Mouse (Mus musculus) gastrocnemius, adult 2 months (tissue): ENCODE measurements around the gene Acss1. TPM values are rescaled to one million over a fixed set of nuclear protein-coding genes. Genes with fewer than 3 reads are reported as not detected.
A peak's percentile ranks its signal among the peaks of the same experiment; 100 is the strongest.

ENCODE experiments used
- DNase-seq: peaks from one replicate; pipeline ENCODE4 v3.0.0; 2022
- H3K27ac ChIP-seq: fragments of 200-600 bp; 2 replicates; pipeline ENCODE4 v1.8.1; 2022; ENCODE audit warnings: mild to moderate bottlenecking
- H3K4me3 ChIP-seq: fragments of 200-600 bp; 2 replicates; pipeline ENCODE4 v1.8.1; 2022; ENCODE audit warnings: mild to moderate bottlenecking, moderate library complexity
- CTCF ChIP-seq: fragments of 200-600 bp; IDR thresholded peaks from 2 replicates; pipeline ENCODE4 v1.8.1; 2022; ENCODE audit warnings: antibody characterized with exemption, mild to moderate bottlenecking, moderate library complexity
- intact Hi-C: fragments of 180-260 bp; cut with DNase I; formaldehyde crosslinking; loops from one replicate; pipeline ENCODE4 v1.15.1; 2025
- total RNA-seq, 2 experiments: library from RNA; stranded (reverse); gene quantifications; 2 replicates each; pipeline ENCODE4 v1.2.3; 2021

The Acss1 gene
- total RNA-seq, 2 experiments from 2014 or later, result 12.9 to 38.7 TPM

- DNase-seq, result no peak
- TF ChIP-seq CTCF, result no peak
- H3K27ac ChIP-seq, result peak overlapping the region; percentile 85
- no peak overlapping the region for H3K4me3 ChIP-seq
- intact Hi-C loops, result no loop called here
Measured at GRCm38 (mm10) chr2:150664152-150664920, 4.0 kb downstream of the Acss1 start.

- DNase-seq, result no peak
- no peak for TF ChIP-seq CTCF
- Histone ChIP-seq H3K27ac (peak overlapping the region; percentile 85), H3K4me3 (peak overlapping the region; percentile 42)
- intact Hi-C loops, result no loop called here
Measured at GRCm38 (mm10) chr2:150663255-150663654, 5.0 kb downstream of the Acss1 start.

GRCm38 (mm10) chr2:150662007-150662406 lies 6.3 kb downstream of the Acss1 start:
- intact Hi-C loops, result no loop called here
- DNase-seq, result no peak
- no peak overlapping the region for H3K4me3 ChIP-seq
- peak overlapping the region; percentile 85 for H3K27ac ChIP-seq
- no peak for TF ChIP-seq CTCF

- intact Hi-C loops, result no loop called here
- no peak for DNase-seq
- TF ChIP-seq CTCF, result no peak
- H3K4me3 ChIP-seq, result no peak overlapping the region
- peak overlapping the region; percentile 85 for H3K27ac ChIP-seq
Measured at GRCm38 (mm10) chr2:150660668-150661451, 7.4 kb downstream of the Acss1 start.

GRCm38 (mm10) chr2:150660049-150660448 lies 8.3 kb downstream of the Acss1 start:
- intact Hi-C loops, result no loop called here
- no peak for DNase-seq
- Histone ChIP-seq H3K27ac (peak overlapping the region; percentile 74), H3K4me3 (no peak overlapping the region)
- TF ChIP-seq CTCF, result no peak

GRCm38 (mm10) chr2:150656975-150657768 lies 11.1 kb downstream of the Acss1 start:
- TF ChIP-seq CTCF, result no peak
- intact Hi-C loops, result no loop called here
- H3K4me3 ChIP-seq, result no peak overlapping the region
- no peak for DNase-seq
- no peak overlapping the region for H3K27ac ChIP-seq

GRCm38 (mm10) chr2:150656112-150656511 lies 12.2 kb downstream of the Acss1 start:
- TF ChIP-seq CTCF, result no peak
- intact Hi-C loops, result no loop called here
- Histone ChIP-seq H3K4me3 (no peak overlapping the region), H3K27ac (peak overlapping the region; percentile 24; the same call in 1 of the 2 replicates)
- DNase-seq, result no peak

GRCm38 (mm10) chr2:150655290-150655689 lies 13.0 kb downstream of the Acss1 start:
- intact Hi-C loops, result no loop called here
- Histone ChIP-seq H3K4me3 (no peak overlapping the region), H3K27ac (peak overlapping the region; percentile 72)
- DNase-seq, result no peak
- TF ChIP-seq CTCF, result no peak

GRCm38 (mm10) chr2:150654814-150655213 lies 13.5 kb downstream of the Acss1 start:
- intact Hi-C loops, result no loop called here
- DNase-seq, result no peak
- no peak for TF ChIP-seq CTCF
- H3K4me3 ChIP-seq, result no peak overlapping the region
- H3K27ac ChIP-seq, result peak overlapping the region; percentile 72

- DNase-seq, result no peak
- H3K27ac ChIP-seq, result peak overlapping the region; percentile 66
- no peak overlapping the region for H3K4me3 ChIP-seq
- no peak for TF ChIP-seq CTCF
- intact Hi-C loops, result no loop called here
Measured at GRCm38 (mm10) chr2:150651366-150651765, 16.9 kb downstream of the Acss1 start.

GRCm38 (mm10) chr2:150650511-150651074 lies 17.7 kb downstream of the Acss1 start:
- peak overlapping the region; percentile 66 for H3K27ac ChIP-seq
- no peak for TF ChIP-seq CTCF
- intact Hi-C loops, result no loop called here
- DNase-seq, result no peak
- no peak overlapping the region for H3K4me3 ChIP-seq

GRCm38 (mm10) chr2:150648300-150648895 lies 19.9 kb downstream of the Acss1 start:
- intact Hi-C loops, result no loop called here
- peak overlapping the region; percentile 66 for H3K27ac ChIP-seq
- H3K4me3 ChIP-seq, result no peak overlapping the region
- peak; percentile 54 for DNase-seq
- TF ChIP-seq CTCF, result no peak
